Mouse (Mus musculus) E14TG2a.4 (cell line): ENCODE measurements at regions not wholly inside any gene's neighbourhood (a gene's known extent, or its start where the extent isn't known, plus 50 kb on each side); places are given as distances from the start of the nearest gene placed in this dataset.
A peak's percentile ranks its signal among the peaks of the same experiment; 100 is the strongest.
"Not testable (repeated sequence)": the region's sequence is repeated elsewhere in the genome, so short reads cannot be mapped to it uniquely, and the experiment has no call there.

Experiments used
- H3K27me3 ChIP-seq: 2 replicates; pipeline ENCODE4 v1.6.1; 2014; ENCODE audit warnings: low read length, control low read depth; ENCODE audit not compliant: insufficient read depth
- H3K36me3 ChIP-seq: 2 replicates; pipeline ENCODE4 v1.6.1; 2014; ENCODE audit warnings: low read length, control low read depth; ENCODE audit not compliant: insufficient read depth
- H3K4me1 ChIP-seq: replicated peaks from 2 replicates; pipeline ENCODE4 v1.6.1; 2014; ENCODE audit warnings: low read depth, low read length, control low read depth
- H3K4me3 ChIP-seq: replicated peaks from 2 replicates; pipeline ENCODE4 v1.5.1; 2014; ENCODE audit warnings: mild to moderate bottlenecking, low read length
- H3K9me3 ChIP-seq: 2 replicates; pipeline ENCODE4 v1.6.1; 2014; ENCODE audit warnings: low read length, control low read depth
- CTCF ChIP-seq: conservative IDR thresholded peaks from 2 replicates; pipeline ENCODE4 v1.5.1; 2014; ENCODE audit warnings: low read length
- NANOG ChIP-seq: IDR thresholded peaks from 2 replicates; pipeline ENCODE4 v1.6.1; 2014; ENCODE audit warnings: borderline replicate concordance, low read length, mixed read lengths
- POU5F1 ChIP-seq: IDR thresholded peaks from 2 replicates; pipeline ENCODE4 v1.6.1; 2014; ENCODE audit warnings: low read length, borderline replicate concordance

DNA sequence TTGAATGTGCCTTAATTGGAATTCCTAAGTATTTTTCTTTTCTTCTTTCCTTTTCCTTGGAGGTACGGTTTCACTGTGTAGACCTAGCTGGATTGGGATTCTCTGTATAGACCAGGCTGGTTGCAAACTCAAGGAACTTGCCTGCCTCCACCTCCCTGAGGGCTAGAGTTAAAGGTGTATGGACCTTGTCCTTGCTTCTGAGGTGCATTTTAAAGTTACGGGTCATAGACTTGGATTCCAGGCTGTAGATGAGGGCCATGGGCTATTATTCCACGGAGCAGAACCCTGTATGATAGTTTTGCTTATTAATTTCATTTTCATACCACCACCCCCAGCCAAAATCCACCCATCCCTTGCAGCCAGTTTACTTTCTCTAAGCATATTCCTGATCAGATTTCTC is 50.7 kb upstream of the Wdr26 start:
- Histone ChIP-seq H3K36me3 (peaks cover 5% of the 10 kb centered on the region; the same call in 1 of the 2 replicates), H3K4me3 (no peak overlapping the region), H3K27me3 (peaks cover 7% of the 10 kb centered on the region), H3K4me1 (peaks cover 14% of the 10 kb centered on the region), H3K9me3 (peaks cover 42% of the 10 kb centered on the region)
- no peak for TF ChIP-seq CTCF

GRCm38 (mm10) chr1:181263216-181263615 is 51.4 kb upstream of the Wdr26 start:
- TF ChIP-seq POU5F1 = no peak
- no peak for TF ChIP-seq CTCF
- no peak for TF ChIP-seq NANOG
- H3K4me3 ChIP-seq = no peak overlapping the region
- H3K27me3 ChIP-seq = peaks cover 3% of the 10 kb centered on the region; the same call in 1 of the 2 replicates
- peaks cover 42% of the 10 kb centered on the region for H3K9me3 ChIP-seq
- peaks cover 6% of the 10 kb centered on the region for H3K4me1 ChIP-seq
- peaks cover 5% of the 10 kb centered on the region; the same call in 1 of the 2 replicates for H3K36me3 ChIP-seq

DNA sequence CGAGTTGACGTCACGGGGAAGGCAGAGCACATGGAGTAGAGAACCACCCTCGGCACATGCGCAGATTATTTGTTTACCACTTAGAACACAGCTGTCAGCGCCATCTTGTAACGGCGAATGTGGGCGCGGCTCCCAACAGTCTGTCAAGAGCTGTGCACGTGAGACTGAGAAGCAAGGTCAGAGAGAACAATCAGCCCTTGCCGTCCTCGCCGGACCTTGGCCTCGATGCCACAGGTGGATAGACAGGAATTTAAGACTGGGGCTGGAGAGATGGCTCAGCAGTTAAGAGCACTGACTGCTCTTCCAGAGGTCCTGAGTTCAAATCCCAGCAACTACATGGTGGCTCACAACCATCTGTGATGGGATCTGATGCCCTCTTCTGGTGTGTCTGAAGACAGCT is 58.7 kb upstream of the Wdr26 start:
- H3K36me3 ChIP-seq, H3K27me3 ChIP-seq, H3K4me3 ChIP-seq, H3K4me1 ChIP-seq: not testable (repeated sequence)
- H3K9me3 ChIP-seq = peaks cover 42% of the 10 kb centered on the region

DNA sequence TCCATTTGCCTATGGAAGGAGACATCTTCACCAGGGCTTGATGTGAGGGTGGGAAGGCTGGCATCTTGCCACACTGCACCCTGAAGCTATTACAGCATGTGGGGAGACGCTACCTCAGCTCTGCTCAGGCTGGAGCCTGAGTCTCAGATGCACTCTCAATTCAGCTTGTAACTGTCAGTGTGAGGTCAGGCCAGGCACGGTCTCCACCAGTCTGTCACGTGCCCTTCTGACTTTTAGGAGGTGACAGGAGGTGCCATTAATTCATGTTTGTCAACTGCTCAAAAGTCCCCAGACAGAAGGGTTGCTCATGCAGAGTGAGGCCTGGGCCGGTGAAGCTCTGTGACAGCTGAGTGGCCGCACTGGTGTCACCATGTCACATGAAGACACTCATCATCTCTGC is 59.4 kb upstream of the Wdr26 start:
- Histone ChIP-seq H3K9me3 (peaks cover 46% of the 10 kb centered on the region), H3K4me3 (no peak overlapping the region; the same call in 1 of the 2 replicates), H3K36me3 (no peaks in the 10 kb centered on the region), H3K4me1 (no peaks in the 10 kb centered on the region), H3K27me3 (no peaks in the 10 kb centered on the region)
- TF ChIP-seq NANOG (no peak), POU5F1 (no peak), CTCF (no peak)

DNA sequence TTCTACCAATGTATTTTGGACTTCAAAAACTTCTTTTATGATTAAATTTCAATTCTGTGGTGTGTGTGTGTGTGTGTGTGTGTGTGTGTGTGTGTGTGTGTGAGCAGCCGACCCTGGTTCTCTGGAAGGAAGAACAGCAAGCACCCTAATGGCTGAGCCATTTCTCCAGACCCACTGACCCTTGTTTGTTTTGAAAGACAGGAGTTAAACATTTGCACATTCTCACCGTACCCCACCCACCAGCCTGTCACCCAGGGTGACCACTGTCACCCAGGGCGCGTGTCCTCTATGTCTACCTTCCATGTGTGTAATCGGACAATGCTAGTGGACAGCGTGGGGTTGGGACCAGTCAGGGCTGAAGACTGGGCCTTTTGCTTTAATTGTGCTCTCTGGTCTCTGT is 60.0 kb upstream of the Wdr26 start:
- Histone ChIP-seq H3K27me3 (no peaks in the 10 kb centered on the region), H3K36me3 (no peaks in the 10 kb centered on the region), H3K9me3 (peaks cover 46% of the 10 kb centered on the region), H3K4me1 (no peaks in the 10 kb centered on the region), H3K4me3 (no peak overlapping the region)
- no peak for TF ChIP-seq POU5F1
- no peak for TF ChIP-seq CTCF
- TF ChIP-seq NANOG = no peak

DNA sequence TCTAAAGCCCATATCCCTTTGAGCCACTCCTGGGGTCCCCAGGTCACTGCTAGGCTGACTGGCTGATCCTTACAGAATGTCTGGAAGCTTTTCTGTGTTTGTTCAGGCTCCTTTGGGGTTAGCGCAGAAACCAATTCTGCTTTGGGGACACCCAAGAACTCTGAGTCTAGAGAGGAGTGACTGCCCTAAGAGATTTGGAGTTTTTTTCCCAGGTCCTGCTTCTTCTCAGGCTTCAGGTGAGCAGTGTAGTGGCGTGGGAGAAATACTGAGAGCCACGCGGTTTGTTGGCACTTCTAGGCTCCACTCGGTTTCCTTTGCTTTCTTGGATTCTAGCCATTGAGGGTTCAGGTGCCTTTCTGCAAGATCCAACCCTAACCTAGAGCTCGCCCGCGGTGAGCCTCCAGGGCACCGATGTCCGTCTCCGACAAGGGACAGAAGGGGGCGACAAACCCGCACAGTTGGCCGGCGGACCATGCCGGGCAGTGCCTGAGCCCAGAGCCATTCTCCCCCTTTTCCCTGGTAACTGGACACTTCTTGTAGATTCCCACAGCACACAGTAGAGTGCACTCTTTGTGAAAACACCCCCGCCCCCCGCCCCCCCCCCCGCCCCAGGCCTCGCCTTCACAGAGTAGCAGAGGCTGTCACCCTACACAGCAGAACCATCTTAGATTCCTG is 61.0 kb upstream of the Wdr26 start:
- no peaks in the 10 kb centered on the region for H3K36me3 ChIP-seq
- no peak for TF ChIP-seq NANOG

DNA sequence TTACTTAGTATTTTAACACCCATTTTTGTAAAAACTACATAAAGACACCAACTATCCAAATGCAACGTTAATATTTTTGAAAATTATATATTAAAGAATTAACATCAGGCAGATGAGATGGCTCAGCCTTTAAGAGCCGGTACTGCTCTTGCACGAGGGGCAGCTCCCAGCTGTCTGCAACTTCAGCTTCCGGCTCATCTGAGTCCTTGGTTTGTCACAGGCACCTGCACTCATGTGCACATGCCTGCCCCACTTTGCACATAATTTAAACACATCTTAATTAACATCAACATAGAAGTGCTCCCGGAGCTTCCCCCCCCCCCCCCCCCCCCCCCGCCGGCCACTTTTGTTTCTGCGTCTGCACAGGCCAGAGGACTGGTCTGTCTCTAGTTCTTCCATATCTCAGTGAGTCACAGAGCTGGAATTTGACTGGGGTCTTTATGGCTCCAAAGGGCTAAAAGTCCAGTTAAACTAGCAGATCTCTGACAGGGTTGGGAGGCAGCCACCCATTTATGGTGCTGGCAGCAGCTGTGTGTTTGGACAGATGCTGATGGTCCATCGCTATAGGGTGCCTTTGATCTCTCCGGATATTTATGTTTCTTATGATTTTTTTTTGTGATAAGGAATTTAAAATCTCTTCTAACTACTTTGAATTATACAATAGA is 61.9 kb upstream of the Wdr26 start:
- no peaks in the 10 kb centered on the region for H3K36me3 ChIP-seq
- peaks cover 47% of the 10 kb centered on the region for H3K9me3 ChIP-seq
- TF ChIP-seq POU5F1 = no peak
- no peak for TF ChIP-seq NANOG
- no peak for TF ChIP-seq CTCF
- H3K4me1 ChIP-seq = no peaks in the 10 kb centered on the region
- no peak overlapping the region for H3K4me3 ChIP-seq
- no peaks in the 10 kb centered on the region for H3K27me3 ChIP-seq

More for the DNA sequence above, 61.0 kb upstream of the Wdr26 start:
- H3K9me3 ChIP-seq = peaks cover 46% of the 10 kb centered on the region
- H3K4me1 ChIP-seq = no peaks in the 10 kb centered on the region
- H3K27me3 ChIP-seq = no peaks in the 10 kb centered on the region
- no peak overlapping the region for H3K4me3 ChIP-seq

DNA sequence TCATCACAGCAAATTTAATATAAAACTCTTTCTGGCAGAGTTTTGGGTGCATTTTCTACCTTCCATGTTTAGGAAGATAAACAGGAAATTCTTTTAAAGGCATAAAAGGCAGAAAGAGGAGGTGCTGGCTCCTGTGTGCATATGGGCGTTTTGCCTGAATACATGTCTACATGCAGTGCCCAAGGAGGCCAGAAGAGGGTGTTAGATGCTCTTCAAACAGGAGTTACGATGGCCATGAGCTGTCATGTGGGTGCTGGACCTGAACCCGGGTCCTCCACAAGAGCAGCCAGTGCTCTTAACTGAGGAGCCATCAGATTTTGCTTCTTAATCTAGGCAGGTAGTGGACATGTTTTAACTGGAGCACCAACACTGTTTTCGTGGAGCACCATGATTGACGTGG is 69.0 kb upstream of the Wdr26 start:
- Histone ChIP-seq H3K4me3 (no peak overlapping the region), H3K4me1 (no peaks in the 10 kb centered on the region), H3K36me3 (no peaks in the 10 kb centered on the region), H3K9me3 (peaks cover 28% of the 10 kb centered on the region), H3K27me3 (no peaks in the 10 kb centered on the region)
- TF ChIP-seq POU5F1 = no peak
- TF ChIP-seq NANOG = no peak
- TF ChIP-seq CTCF = 0 out of 2 replicates have a peak, but pooled peaks have one; percentile 3

GRCm38 (mm10) chr1:181282986-181283385 is 69.4 kb upstream of the Cnih3 start:
- H3K4me3 ChIP-seq, H3K4me1 ChIP-seq, H3K27me3 ChIP-seq, H3K36me3 ChIP-seq: not testable (repeated sequence)
- peaks cover 26% of the 10 kb centered on the region for H3K9me3 ChIP-seq

DNA sequence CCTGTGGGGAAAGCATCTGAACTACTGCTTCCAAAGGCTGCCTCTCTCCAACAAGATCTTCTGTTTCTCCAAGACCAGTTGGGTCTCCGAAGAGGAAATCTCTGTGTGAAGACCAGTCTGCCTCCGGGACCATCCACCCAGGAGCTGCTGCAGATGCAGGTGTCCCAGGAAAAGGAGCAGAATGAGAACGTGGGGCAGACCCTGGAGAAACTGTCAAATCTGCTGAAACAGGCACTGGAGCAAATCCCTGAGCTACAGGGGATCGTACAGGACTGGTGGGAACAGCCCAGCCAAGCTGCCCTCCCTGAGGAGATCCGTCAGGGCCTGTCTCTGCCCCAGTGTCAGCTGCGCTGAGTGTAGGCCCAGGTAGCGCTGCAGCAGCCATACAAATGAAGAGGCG is 68.9 kb upstream of the Cnih3 start:
- H3K9me3 ChIP-seq = peaks cover 26% of the 10 kb centered on the region
- H3K4me1 ChIP-seq, H3K27me3 ChIP-seq, H3K4me3 ChIP-seq, H3K36me3 ChIP-seq: not testable (repeated sequence)
